Mouse (Mus musculus) MEL (cell line): ENCODE measurements at regions not wholly inside any gene's neighbourhood (a gene's known extent, or its start where the extent isn't known, plus 50 kb on each side); places are given as distances from the start of the nearest gene placed in this dataset.
"Not testable (repeated sequence)": the region's sequence is repeated elsewhere in the genome, so short reads cannot be mapped to it uniquely, and the experiment has no call there.

Source experiments
- CTCF ChIP-seq, 3 experiments: IDR thresholded peaks in 2 of 3; conservative IDR thresholded peaks in 1 of 3; 2 replicates each; pipeline ENCODE4 v1.5.1; 2011 to 2012; ENCODE audit warnings: low read length in 3 of 3, low read depth in 2 of 3, mild to moderate bottlenecking in 2 of 3, improper control_type of control experiment in 1 of 3, inconsistent platforms in 1 of 3, mixed read lengths in 1 of 3, moderate library complexity in 1 of 3; ENCODE audit not compliant: control insufficient read depth in 1 of 3, insufficient read depth in 1 of 3, poor library complexity in 1 of 3, severe bottlenecking in 1 of 3
- GATA1 ChIP-seq: IDR thresholded peaks from 2 replicates; pipeline ENCODE4 v1.6.1; 2011; ENCODE audit warnings: low read depth, low read length, improper control_type of control experiment
- HCFC1 ChIP-seq: IDR thresholded peaks from 2 replicates; pipeline ENCODE4 v1.6.1; 2012; ENCODE audit warnings: low read depth, mild to moderate bottlenecking, inconsistent platforms, low read length, improper control_type of control experiment, moderate library complexity
- KAT2A ChIP-seq: conservative IDR thresholded peaks from 2 replicates; pipeline ENCODE4 v1.6.1; 2012; ENCODE audit warnings: low read depth, low read length, improper control_type of control experiment, inconsistent platforms
- MAFK ChIP-seq: IDR thresholded peaks from 2 replicates; pipeline ENCODE4 v1.6.1; 2011; ENCODE audit warnings: low read depth, mild to moderate bottlenecking, low read length, improper control_type of control experiment, borderline replicate concordance
- MXI1 ChIP-seq: IDR thresholded peaks from 2 replicates; pipeline ENCODE4 v1.6.1; 2011; ENCODE audit warnings: mild to moderate bottlenecking, low read depth, low read length, improper control_type of control experiment
- POLR2A ChIP-seq, 2 experiments: IDR thresholded peaks; 2 replicates each; pipeline ENCODE4 v1.6.1; 2011 to 2012; ENCODE audit warnings: low read length in 2 of 2, mild to moderate bottlenecking in 2 of 2, control low read depth in 1 of 2, improper control_type of control experiment in 1 of 2, low read depth in 1 of 2, moderate library complexity in 1 of 2; ENCODE audit not compliant: control insufficient read depth in 1 of 2, insufficient read depth in 1 of 2, poor library complexity in 1 of 2
- POLR2AphosphoS2 ChIP-seq: IDR thresholded peaks from 2 replicates; pipeline ENCODE4 v1.6.1; 2011; ENCODE audit warnings: low read length, improper control_type of control experiment
- USF1 ChIP-seq: IDR thresholded peaks from 2 replicates; pipeline ENCODE4 v1.6.1; 2014; ENCODE audit warnings: low read depth, mild to moderate bottlenecking, inconsistent platforms, low read length, improper control_type of control experiment, moderate library complexity
- ZNF384 ChIP-seq: IDR thresholded peaks from 2 replicates; pipeline ENCODE4 v1.6.1; 2012; ENCODE audit warnings: low read depth, mild to moderate bottlenecking, inconsistent platforms, low read length, improper control_type of control experiment

DNA sequence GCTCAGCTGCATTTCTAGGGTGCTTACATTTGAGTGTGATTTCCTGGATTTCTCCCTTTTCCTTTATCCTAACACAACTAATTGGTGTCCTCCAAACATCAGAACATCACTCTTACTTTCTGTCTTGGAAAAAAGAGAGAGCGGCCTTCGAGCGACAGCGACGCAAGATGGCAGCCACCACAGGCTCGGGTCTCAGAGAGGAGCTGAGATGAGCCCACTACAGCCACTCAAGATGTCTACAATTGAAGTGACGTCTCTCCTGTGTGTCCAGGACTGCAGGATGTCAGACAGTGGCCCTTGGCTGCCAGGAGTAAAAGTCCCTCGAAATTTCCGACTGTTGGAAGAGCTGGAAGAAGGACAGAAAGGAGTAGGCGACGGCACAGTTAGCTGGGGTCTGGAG lies 125.7 kb upstream of the P2ry1 start:
- TF ChIP-seq GATA1; USF1; MXI1; POLR2AphosphoS2; CTCF (IDR thresholded peaks at IDR 0.05 in 2 of 3, conservative IDR thresholded peaks at IDR 0.05 in 1 of 3; ENCODE audit: control insufficient read depth in 1 of 3, insufficient read depth in 1 of 3, low read depth in 2 of 3, low read length in 3 of 3, poor library complexity in 1 of 3, severe bottlenecking in 1 of 3); KAT2A; MAFK; ZNF384; HCFC1; POLR2A (IDR thresholded peaks at IDR 0.05; ENCODE audit: control insufficient read depth in 1 of 2, insufficient read depth in 1 of 2, low read depth in 1 of 2, low read length in 2 of 2, poor library complexity in 1 of 2): not testable (repeated sequence)
